Mouse (Mus musculus) kidney, adult 9 months (tissue): Measurements from ENCODE around the gene Gm11555.
"Not testable (repeated sequence)": the region's sequence is repeated elsewhere in the genome, so short reads cannot be mapped to it uniquely, and the experiment has no call there.

Experiments used
- DNase-seq: peaks from one replicate; pipeline ENCODE4 v3.0.0; 2022

The Gm11555 gene

DNA sequence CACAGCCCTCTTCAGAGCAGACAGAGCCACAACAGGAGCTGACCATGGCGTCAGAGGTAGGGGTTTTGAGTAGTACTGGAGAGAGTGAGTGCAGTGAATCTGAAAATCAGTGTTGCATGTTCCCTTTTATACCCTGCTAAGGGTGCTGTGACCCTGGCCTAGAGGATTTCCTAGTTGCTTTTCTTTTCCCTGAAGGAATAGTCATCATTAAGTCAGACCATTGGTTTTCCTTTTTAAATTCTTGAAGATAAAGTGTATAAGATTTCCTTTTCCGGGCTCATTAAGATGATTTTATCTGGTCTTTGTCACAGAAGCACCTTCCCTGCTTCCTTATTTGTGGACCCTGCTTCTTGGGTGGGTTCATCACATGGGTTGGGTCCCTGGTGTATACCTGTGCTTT, at the start of gene Gm11555:
Gene Gm11555, minus strand, starts transcription at position 101 of the 400 bp plus-strand sequence.
- no peak for DNase-seq

DNA sequence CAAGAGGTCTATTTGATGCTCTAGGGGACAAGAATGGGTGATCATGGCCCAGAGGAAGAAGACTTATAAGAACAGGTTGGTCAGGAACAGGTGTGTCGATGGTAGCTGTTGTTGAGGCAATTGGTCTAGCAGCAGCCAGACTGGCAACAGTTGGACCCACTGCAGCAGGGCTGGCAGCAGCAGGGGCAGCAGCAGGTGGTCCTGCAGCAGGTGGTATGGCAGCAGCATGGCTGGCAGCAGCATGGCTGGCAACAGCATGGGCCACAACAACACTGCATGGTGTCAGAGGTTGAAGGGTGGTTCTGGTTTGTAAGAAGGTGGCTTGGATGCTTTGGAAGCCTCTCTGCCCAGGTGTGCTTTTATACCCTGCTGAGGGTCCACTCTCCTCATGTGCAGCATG, 40.4 kb upstream of the Gm11555 start, which contains the start of gene Gm14190:
Gene Gm14190, minus strand, starts transcription at position 278 of the 400 bp plus-strand sequence.
- DNase-seq: no peak

DNA sequence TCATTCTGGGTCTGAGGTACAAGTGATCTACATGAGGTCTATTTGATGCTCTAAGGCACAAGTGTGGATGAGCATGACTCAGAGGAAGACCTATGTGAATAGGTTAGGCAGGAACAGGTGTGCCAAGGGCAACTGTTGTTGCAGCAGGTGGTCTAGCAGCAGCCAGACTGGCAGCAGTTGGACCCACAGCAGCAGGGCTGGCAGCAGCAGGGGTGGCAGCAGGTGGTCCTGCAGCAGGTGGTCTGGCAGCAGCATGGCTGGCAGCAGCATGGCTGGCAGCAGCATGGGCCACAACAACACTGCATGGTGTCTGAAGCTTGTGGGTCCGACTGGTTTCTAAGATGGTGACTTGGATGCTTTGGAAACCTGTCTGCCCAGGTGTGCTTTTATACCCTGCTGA, 35.2 kb upstream of the Gm11555 start:
- not testable (repeated sequence) for DNase-seq

DNA sequence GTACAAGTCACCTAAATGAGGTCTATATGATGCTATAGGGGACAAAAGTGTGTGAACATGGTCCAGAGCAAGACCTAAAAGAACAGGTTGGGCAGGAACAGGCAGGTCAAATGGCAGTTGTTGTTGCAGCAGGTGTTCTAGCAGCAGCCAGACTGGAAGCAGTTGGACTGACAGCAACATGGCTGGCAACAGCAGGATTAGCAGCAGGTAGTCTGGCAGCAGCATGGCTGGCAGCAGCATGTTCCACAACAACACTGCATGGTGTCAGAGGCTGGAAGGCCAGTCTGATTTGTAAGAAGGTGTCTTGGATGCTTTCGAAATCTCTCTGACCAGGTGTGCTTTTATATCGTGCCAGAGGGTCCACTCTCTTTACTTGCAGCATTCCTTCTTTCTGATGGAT, 33.4 kb upstream of the Gm11555 start:
- no peak for DNase-seq

DNA sequence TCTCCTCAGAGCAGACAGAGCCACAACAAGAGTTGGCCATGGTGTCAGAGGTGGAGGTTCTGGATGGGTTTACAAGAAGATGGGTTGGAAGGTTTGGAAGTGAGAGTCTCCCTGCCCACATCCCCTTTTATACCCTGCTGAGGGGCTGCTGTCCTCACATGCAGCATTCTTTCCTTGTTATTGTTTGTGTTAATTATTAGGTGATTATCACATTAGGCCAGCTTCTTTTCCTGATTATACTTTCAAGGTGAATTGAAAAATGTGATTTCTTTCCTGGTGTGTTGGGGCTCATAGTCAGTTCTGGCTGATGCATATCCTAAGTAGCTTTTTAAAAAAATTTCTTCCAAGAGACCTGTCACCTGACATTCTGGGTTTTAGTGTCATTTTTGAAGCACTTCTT, 15.8 kb upstream of the Gm11555 start, which contains the start of gene Krtap4-6:
Gene Krtap4-6, minus strand, starts transcription at position 101 of the 400 bp plus-strand sequence.
- DNase-seq: no peak

DNA sequence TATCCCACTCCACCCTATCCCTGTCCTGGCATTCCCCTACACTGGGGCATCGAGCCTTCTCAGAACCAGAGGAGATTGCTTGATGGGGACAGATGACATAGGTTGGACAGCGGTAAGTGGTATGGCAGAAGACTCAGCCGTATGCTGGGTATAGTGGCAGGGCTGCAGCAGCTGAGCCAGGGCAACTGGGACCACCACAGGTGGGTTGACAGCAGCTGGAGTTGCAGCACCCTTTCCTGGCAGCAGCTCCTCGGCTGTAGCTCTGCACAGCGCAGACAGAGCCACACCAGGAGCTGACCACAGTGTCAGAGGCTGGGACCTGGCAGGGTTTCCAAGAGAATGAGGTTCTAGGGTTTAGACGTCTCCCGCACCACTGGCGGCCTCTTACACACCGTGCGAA, 12.8 kb upstream of the Gm11555 start:
- no peak for DNase-seq

DNA sequence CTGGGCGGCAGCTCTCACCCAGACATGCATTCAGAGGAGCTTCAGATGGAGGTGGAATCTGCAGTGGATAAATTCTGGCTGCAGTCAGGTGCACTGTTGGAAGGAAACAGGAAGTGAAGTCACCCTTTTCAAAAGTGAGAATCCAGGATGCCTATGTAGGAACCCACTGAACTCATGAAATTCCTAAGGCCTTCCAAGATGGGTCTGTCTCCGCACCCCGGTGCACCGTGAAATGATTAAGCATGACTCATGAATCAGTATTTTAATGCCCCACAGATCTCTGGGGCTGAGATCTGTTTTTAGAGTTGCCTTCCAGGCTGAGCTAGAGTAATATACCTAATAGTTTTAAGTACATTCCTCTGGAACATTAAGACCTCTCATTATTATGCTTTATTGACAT, 9.2 kb upstream of the Gm11555 start:
- no peak for DNase-seq

DNA sequence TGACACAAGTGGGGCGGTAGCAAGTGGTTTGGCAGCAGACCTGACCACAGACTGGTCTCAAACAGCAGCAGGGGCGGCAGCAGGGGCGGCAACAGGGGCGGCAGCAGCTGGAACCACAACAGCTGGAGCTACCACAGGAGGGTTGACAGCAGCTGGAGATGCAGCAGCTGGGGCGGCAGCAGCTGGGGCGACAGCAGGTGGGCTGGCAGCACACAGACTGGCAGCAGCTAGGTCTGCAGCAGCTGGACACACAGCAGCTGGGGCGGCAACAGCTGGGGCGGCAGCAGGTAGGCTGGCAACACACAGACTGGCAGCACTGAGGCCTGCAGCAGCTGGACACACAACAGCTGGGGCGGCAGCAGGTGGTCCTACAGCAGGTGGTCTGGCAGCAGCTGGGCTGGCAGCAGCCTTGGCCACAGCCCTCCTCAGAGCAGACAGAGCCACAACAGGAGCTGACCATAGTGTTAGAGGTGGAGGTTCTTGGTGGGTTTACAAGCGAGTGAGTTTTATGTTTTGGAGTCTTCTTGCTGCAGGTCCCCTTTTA, 8.5 kb upstream of the Gm11555 start, which contains the start of gene Gm11563:
Gene Gm11563, minus strand, starts transcription at position 494 of the 544 bp plus-strand sequence.
- not testable (repeated sequence) for DNase-seq

DNA sequence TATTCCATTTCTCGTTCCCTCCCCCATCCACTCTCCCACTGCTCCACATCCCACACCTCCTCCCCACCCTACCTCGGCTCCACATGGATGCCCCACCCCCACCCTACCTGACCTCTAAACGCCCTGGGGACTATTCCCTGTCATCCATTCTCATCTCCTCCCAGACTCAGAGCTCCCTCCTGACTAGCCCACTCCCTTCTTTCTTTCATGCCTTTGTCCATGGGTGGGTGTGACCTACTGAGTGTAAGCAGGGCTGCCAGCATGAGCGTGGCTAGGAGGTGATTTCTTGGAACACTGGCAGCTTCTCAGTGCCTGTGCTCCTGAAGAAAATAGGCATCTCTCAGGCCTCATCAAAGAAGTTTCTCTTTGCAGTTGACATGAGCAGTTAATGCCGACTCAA, 7.0 kb upstream of the Gm11555 start:
- no peak for DNase-seq

DNA sequence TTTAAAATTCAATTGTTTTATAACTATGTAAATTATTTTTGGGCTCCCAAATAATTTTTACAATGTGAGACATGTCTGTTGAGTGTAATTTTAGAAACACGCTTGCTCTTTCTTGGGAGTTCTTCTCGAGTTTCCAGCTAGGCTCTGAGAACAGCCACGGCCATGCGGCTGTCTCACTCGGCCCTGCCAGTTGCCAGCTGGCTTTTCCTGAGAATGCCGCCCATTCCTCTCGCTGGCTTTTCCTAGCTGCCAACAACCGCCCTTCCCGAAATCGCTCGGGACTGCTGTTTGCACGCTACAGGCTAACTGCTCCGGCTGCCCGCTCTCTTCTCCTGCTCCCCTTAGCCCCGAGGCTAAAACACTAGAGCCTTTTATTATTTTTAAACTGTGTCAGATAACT, 3.6 kb downstream of the Gm11555 start:
- no peak for DNase-seq

DNA sequence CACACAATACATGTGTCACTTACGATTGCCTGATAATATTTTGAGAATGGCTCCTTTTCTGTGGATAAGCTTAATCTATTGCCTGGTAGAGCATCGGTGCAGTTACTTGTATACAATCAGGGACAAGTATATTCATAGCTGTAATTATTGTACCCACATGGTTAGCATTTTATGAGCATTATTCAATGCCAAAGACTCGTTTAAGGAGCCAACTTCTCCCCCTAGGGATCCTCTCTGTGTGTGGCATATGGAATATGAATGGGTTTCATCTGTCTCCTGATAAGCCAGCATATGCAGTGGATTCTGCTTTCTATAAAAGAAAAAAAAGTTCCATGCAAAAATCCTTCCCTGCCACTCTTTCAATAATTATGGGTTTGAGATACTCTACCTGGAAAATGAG, 5.7 kb downstream of the Gm11555 start:
- DNase-seq: no peak

DNA sequence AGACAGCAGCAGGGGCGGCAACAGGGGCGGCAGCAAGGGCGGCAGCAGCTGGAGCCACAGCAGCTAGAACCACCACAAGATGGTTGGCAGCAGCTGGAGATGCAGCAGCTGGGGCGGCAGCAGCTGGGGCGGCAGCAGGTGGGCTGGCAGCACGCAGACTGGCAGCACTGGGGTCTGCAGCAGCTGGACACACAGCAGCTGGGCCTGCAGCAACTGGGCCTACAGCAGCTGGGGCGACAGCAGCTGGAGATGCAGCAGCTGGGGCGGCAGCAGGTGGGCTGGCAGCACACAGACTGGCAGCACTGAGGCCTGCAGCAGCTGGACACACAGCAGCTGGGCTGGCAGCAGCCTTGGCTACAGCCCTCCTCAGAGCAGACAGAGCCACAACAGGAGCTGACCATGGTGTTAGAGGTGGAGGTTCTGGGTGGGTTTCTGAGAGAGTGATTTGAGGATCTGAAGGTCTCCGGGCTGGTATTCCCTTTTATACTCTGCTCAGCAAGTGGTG, 6.3 kb downstream of the Gm11555 start, which contains the start of gene Krtap4-7:
Gene Krtap4-7, minus strand, starts transcription at position 455 of the 505 bp plus-strand sequence.
- DNase-seq: not testable (repeated sequence)

DNA sequence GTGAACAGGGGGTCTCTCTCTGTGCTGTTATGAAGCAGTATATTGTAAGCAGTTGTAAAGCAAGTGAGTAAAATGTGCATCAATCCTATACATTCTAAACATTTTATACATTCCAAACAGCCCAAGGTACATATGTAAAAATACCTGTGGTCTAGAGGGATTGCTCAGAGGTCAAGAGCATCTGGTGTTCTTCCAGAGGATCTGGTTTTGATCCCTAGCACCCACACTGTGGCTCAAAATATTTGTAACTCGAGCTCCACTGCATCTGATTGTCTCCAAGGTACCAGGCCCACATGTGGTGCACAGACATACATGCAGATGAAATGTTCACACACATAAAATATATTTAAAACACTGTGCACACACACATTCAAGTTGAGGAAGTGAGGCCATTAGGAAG, 9.1 kb downstream of the Gm11555 start:
- DNase-seq: no peak

DNA sequence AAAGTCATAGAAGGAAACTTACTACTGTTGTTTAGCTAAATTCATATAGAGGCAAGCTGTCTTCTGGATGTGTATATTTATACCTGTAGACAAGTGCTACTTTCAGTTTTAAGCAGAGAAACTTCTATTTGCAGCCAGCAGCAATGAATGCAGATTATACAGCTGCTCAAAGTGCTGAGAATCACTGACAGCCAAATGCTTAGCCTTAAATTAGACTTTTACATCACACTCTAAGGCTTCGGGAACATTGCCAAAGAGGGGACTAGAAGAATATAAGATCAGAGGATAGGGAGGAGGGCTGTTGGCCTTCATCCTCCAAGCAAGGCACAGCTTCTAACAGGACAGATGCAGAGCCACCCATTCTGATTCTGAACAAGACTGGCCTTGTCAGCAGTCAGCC, 12.9 kb downstream of the Gm11555 start:
- DNase-seq: no peak

DNA sequence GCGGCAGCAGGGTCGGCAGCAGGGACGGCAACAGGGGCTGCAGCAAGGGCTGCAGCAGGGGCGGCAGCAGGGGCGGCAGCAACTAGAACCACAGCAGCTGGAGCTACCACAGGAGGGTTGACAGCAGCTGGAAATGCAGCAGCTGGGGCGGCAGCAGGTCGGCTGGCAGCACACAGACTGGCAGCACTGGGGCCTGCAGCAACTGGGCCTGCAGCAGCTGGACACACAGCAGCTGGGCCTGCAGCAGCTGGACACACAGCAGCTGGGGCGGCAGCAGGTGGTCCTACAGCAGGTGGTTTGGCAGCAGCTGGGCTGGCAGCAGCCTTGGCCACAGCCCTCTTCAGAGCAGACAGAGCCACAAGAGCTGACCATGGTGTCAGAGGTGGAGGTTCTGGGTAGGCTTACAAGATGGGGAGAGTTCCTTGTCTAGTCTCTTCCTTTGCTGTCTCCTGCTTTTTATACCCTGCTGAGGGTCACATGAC, 15.3 kb downstream of the Gm11555 start, which contains the start of gene Krtap4-2:
Gene Krtap4-2, minus strand, starts transcription at position 432 of the 482 bp plus-strand sequence.
- no peak for DNase-seq

DNA sequence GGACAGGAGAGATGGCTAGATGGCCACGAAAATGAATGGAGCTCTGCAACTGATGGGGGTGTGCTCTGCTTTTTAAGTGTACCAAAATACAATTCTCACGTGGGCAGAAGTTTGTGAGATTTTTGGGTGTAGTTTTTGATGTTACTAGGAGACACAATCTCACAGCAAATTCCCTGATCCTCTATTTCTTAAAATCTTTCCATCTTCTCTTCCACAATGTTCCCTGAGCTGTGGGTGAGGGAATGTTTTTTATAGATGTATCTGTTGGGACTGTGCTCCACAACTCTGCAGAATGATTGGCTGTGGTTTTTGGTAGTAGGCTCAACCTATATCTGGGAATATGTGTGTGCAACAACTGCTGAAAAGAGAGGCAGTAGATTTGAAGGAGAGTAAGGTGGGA, 16.7 kb downstream of the Gm11555 start:
- no peak for DNase-seq

DNA sequence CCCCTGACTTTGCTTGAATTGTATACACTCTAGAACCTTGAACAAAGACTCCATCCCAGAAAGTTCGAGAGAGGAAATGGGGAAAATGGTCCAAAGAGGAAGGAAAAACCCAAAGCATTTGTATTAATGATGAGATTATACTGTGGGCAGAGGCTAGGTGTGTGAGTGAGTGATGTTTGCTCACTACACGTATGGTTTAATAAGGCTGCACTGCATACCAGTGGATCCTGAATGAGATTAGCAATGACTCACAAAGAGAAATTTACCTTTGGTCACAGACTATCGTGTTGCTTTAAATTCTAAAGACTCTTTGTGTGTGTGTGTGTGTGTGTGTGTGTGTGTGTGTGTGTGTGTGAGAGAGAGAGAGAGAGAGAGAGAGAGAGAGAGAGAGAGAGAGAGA, 19.1 kb downstream of the Gm11555 start:
- no peak for DNase-seq

DNA sequence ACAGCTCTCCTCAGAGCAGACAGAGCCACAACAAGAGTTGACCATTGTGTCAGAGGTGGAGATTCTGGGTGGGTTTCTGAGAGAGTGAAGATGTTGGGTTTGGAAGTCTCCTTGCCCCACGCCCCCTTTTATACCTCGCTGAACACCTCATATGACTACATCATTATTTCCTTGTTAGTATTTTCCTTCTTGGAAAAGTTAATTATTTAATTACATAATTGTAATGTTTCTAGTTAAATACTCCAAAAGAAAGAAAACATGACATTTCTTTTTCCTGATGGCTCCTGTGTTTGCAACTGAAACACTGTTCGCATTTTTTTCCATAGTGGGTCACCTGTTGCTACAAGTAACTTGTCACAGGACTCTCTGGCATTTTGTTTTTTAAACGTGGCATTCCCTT, 21.9 kb downstream of the Gm11555 start, which contains the start of gene Krtap4-1:
Gene Krtap4-1, minus strand, starts transcription at position 101 of the 400 bp plus-strand sequence.
- DNase-seq: no peak

DNA sequence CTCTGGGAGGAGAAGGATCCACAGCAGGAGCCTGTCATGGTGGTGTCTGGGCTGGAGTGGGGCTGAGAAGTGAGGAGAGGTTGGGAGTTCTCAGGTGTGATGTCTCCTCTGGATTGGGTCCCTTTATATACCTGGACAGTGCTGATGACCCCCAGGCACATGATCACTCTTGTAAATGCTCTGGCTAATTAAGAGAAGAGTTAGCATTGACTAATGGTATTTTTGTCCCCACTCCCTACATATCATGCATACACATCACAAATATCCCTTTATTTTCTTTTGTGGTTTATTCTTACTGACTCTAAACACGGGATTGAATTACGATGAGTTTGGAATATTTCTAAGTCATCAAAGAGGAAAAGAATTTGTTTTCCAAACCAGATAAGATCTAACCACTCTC, 29.7 kb downstream of the Gm11555 start, which contains the start of gene Gm11562:
Gene Gm11562, minus strand, starts transcription at position 101 of the 400 bp plus-strand sequence.
- DNase-seq: no peak

DNA sequence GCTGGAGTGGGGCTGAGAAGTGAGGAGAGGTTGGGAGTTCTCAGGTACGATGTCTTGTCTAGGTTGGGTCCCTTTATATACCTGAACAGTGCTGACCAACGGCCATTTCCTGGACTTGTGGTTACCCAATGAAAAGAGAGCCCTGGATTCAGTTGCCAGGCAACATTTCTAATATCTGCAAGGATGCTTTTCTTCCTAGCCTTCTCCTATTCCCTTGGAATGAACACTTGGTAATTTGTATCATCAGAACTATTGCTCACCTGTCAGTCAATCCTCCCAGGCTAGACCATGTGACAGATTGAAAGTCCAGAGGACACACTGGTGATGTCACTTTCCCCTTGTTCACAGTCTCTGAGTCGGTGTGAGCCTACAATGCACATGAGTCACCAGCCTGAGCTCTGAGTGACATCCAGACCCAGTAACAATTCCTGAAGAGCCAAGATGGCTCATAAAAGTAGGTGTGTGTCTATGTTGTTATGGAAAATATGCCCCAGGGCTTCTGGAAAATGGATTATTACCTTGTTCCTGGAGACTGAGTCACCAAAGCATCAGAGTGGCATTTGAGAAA, 35.2 kb downstream of the Gm11555 start, which contains the start of gene Krtap2-4:
Gene Krtap2-4, minus strand, starts transcription at position 51 of the 568 bp plus-strand sequence.
- DNase-seq: no peak

DNA sequence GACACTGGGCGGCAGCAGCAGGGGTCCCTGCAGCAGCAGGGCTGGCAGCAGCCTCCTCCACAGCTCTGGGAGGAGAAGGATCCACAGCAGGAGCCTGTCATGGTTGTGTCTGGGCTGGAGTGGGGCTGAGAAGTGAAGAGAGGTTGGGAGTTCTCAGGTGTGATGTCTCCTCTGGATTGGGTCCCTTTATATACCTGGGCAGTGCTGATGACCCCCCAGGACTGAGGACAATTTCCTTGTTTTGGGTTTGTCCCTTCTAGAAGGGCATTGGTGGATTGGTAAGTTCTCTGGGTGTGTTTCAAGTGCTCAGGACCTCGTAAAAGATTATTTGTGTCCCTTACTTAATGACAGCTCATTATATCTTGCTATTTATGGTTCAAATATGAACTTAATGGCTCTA, 39.9 kb downstream of the Gm11555 start, which contains the start of gene Gm11937:
Gene Gm11937, minus strand, starts transcription at position 101 of the 400 bp plus-strand sequence.
- DNase-seq: not testable (repeated sequence)

DNA sequence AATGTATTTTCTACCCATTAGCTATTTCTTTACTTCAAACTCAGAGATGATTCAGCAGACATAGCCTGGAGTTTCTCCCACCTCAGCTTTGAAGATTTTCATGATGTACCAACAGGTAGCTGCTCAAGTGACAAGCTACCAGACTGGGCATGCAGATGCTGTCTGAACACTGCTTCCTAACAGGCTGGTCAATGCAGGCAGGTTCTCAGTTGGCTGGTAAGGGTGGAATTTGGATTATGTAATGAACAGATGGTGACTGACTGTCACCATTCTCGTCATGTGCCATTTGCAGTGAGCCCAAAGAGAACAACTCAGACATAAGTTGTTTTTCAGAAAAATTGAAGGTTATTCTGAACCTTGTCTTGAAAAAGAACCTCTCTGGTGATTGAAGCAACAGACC, 40.9 kb downstream of the Gm11555 start:
- DNase-seq: no peak

DNA sequence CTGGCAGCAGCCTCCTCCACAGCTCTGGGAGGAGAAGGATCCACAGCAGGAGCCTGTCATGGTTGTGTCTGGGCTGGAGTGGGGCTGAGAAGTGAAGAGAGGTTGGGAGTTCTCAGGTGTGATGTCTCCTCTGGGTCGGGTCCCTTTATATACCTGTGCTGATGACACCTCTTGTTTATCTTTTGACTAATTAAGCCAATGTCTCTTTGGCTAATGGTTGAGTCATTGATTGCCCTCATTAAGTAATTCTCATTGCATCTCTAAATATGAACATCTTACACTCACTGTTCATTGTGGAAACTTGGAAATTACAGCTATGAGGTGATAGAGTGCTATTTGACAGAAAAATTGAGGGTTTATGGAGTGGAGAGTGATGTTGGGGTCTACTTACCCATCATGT, 46.8 kb downstream of the Gm11555 start, which contains the start of gene Gm11938:
Gene Gm11938, minus strand, starts transcription at position 101 of the 400 bp plus-strand sequence.
- not testable (repeated sequence) for DNase-seq
